Mouse (Mus musculus): Measurements from ENCODE around the gene Tnfaip1.

Tnfaip1 gene

DNA sequence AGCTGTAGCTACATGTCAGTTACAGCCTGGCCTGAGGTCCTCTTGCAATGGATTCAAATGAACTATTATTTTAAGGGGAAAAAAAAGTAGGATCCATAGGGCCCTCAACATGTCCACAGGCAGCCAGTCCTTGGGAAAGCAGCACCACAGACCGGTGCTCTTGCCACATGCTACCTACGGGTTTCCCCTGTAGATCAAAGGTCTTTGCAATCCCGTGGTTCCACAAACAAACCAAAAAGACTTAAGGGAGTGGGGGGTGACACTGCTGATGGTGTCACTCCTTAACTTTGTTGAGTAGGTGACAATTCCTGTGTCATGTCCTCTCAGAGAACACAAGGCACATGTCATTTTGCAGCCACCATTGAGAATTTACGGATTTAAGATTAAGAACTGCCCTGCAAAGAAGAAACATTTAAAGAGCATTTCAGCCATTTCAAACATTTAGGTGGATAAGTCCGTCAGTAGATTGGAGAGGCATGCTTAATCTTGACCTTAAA, 13.4 kb upstream of the Tnfaip1 start:
- POLR2A ChIA-PET: interaction anchor here in 3 of 4 experiments (0.7 to 13.7 kb wide), 15 partner anchors 8 to 177 kb away, joined by 3 to 205 read pairs (median 7); partner anchors contain the start of genes Ift20 (in 3 of the 3), Tnfaip1 (in 3 of the 3), Poldip2 (in 2 of the 3) and Tmem199 (in 2 of the 3)
- CTCF ChIA-PET: interaction anchor here in 2 of 4 experiments (1.0 to 1.2 kb wide), 2 partner anchors 11 to 96 kb away, joined by 3 read pairs; no protein-coding TSS in a partner anchor

GRCm38 (mm10) chr11:78547718-78548460, 11.8 kb upstream of the Tnfaip1 start:
- POLR2A ChIA-PET: interaction anchor here in 3 of 4 experiments (0.6 to 13.7 kb wide), 14 partner anchors 8 to 74 kb away, joined by 3 to 205 read pairs (median 6); partner anchors contain the start of genes Ift20 (in 3 of the 3), Tnfaip1 (in 3 of the 3), Poldip2 (in 2 of the 3) and Tmem199 (in 2 of the 3)
- CTCF ChIA-PET: interaction anchor here in 1 of 4 experiments (0.6 kb wide), 1 partner anchor 665 kb away, joined by 3 read pairs; no protein-coding TSS in a partner anchor

DNA sequence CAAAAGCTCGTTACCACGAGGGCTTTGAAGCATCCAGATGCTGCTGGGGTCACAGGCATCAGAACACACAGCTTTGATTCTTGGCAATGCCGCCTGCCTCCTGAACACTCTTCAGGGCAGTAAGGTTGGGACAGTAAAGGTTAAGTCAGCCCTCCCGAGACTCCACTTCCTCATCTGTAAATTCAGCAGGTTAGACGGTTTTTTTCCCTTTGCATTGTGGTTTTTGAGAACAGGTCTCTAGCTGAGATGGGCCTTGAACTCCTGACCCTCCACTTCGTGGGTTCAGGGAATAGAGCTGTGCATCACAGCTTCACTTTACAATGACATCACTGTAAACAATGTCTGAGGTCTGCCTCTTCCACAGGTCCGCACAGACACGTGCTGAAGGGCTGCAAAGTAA, 9.0 kb upstream of the Tnfaip1 start:
- ChIA-PET POLR2A (interaction anchor here (0.9 to 13.7 kb wide), 19 partner anchors 7 to 380 kb away, joined by 3 to 205 read pairs (median 6); partner anchors contain the start of genes Ift20 (in 4 of the 4), Tnfaip1 (in 4 of the 4), Poldip2 (in 2 of the 4) and Tmem199 (in 2 of the 4)), CTCF (interaction anchor here in 3 of 4 experiments (0.5 to 2.5 kb wide), 14 partner anchors 9 to 567 kb away, joined by 3 to 10 read pairs (median 3); partner anchors contain the start of genes Ift20 (in 1 of the 3) and Tnfaip1 (in 1 of the 3))

DNA sequence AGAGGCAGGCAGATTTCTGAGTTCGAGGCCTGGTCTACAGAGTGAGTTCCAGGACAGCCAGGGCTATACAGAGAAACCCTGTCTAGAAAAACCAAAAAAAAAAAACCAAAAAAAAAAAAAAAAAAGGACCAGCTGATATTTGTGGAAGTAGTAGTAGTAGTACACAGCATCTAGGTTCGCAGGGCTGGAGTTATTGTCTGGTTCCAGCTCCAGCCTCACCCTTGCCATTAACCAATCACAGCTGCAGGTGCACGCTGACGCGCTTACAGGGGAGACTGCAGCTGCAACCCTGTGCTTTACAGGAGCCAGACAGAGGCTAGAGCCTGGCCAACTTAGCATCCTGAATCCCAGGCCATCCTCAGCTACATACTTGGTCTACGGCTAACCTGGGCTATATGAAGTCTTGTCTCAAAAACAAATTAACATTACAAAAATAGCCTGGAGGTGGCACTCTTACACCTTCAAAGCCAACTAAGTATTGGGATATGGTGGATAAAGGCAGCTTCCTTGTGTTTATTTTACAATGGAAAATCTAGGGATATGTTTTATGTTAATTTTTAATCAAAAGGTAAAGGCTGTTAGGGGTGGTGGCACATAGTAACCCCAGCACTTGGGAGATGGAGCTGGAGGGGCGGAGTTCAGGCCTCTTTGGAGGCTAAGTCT, 8.4 kb upstream of the Tnfaip1 start:
- POLR2A ChIA-PET: interaction anchor here (0.6 to 13.7 kb wide), 22 partner anchors 7 to 571 kb away, joined by 3 to 205 read pairs (median 6); partner anchors contain the start of genes Ift20 (in 4 of the 4), Tnfaip1 (in 4 of the 4), Poldip2 (in 2 of the 4) and Tmem199 (in 2 of the 4)
- CTCF ChIA-PET: interaction anchor here in 3 of 4 experiments (0.6 to 2.5 kb wide), 14 partner anchors 8 to 567 kb away, joined by 3 to 10 read pairs (median 3); partner anchors contain the start of genes Ift20 (in 1 of the 3), Nos2 (in 1 of the 3) and Tnfaip1 (in 1 of the 3)

- ChIA-PET CTCF (no interaction called here), POLR2A (interaction anchor here in 3 of 4 experiments (0.6 to 7.8 kb wide), 8 partner anchors 7 to 1093 kb away, joined by 3 to 205 read pairs (median 48); partner anchors contain the start of gene Tmem97 (in 3 of the 3))
Measured at GRCm38 (mm10) chr11:78540358-78540757, 4.2 kb upstream of the Tnfaip1 start.

DNA sequence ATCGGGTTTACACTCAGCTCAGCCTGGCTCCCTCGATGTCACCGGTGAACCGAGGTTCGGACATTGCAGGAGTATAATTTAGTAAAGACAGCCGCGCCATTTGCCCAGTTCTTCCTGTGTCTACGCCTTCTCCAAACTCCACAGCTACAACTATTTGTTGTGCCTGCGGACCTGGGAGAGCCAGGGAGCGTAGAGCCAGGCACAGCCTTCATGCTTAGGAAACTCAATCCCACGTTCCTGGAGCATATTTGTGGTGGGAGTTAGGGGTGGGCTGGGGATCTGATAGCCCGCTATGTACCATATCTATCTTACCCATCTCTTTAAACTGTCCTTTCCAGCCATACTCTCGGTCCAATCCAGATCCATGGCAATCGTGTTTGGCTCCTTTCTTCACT, 555 bp upstream of the Tnfaip1 start:
- ChIA-PET CTCF (interaction anchor here in 3 of 4 experiments (0.6 to 2.3 kb wide), 9 partner anchors 8 to 1516 kb away, joined by 3 to 12 read pairs (median 4); no protein-coding TSS in a partner anchor), POLR2A (interaction anchor here in 3 of 4 experiments (0.6 to 7.8 kb wide), 55 partner anchors 8 to 803 kb away, joined by 3 to 205 read pairs (median 6); partner anchors contain the start of genes Poldip2 (in 3 of the 3), Tmem199 (in 3 of the 3), Tmem97 (in 3 of the 3) and Ccnq (in 2 of the 3))

DNA sequence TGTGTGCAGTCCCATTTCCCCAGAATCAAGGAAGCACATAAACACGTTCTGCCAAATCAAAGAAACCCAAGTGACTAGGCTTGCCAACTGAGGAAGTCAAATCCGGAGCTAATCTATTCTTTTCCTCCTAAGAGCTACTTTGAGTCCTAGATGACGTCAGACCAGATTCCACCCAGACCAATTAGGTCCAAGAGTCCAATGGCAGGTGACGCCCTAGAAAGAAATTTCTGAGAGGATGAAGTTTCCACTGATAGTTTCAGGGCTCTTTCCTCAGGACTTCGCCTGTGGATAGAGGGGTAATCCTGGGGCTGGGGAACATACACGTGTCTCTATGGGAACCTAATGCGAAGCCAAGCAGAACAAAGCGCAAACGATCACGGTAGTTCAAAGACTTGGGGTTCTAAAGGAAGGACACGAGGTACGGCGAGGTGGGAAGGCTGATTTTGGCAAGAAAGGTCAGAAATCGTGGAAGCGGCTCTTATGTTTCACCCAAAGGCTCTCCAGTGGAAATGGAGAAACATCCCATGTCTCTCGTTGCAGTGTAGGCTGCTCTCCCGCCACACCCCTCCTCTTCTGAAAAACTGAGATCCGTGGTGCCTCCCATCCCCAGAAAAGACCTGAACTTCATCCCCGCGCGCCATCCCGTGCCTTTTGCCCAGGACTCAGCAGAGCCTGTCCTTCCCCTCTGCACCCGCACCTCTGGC, 604 bp downstream of the Tnfaip1 start:
- ChIA-PET CTCF (interaction anchor here in 2 of 4 experiments (0.7 to 2.3 kb wide), 13 partner anchors 10 to 812 kb away, joined by 3 to 12 read pairs (median 4); no protein-coding TSS in a partner anchor), POLR2A (interaction anchor here (0.6 to 7.8 kb wide), 69 partner anchors 9 to 1125 kb away, joined by 3 to 205 read pairs (median 4); partner anchors contain the start of genes Poldip2 (in 3 of the 4), Sarm1 (in 3 of the 4), Tmem199 (in 3 of the 4) and Tmem97 (in 3 of the 4))

GRCm38 (mm10) chr11:78534516-78534915, 1.6 kb downstream of the Tnfaip1 start:
- POLR2A ChIA-PET: interaction anchor here (0.7 to 7.8 kb wide), 12 partner anchors 8 to 206 kb away, joined by 3 to 205 read pairs (median 17); partner anchors contain the start of genes Tmem97 (in 3 of the 4), Poldip2 (in 2 of the 4) and Tmem199 (in 2 of the 4)
- CTCF ChIA-PET: interaction anchor here in 2 of 4 experiments (0.7 to 2.3 kb wide), 6 partner anchors 8 to 813 kb away, joined by 3 to 12 read pairs (median 6); no protein-coding TSS in a partner anchor

DNA sequence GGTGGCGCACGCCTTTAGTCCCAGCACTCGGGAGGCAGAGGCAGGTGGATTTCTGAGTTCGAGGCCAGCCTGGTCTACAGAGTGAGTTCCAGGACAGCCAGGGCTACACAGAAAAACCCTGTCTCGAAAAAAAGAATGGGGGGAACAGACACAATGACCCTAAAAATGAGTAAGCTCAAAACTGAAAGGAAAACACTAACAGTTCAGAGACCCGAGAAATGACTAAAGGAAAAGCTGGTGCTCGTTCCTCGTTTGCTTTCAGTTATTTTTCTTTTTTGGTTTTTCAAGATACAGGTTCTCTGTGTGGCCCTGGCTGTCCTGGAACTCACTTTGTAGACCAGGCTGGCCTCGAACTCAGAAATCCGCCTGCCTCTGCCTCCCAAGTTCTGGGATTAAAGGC, 4.6 kb downstream of the Tnfaip1 start:
- ChIA-PET POLR2A (interaction anchor here in 2 of 4 experiments (0.8 to 1.8 kb wide), 4 partner anchors 10 to 20 kb away, joined by 3 to 7 read pairs (median 4); partner anchors contain the start of genes Poldip2 (in 2 of the 2) and Tmem199 (in 2 of the 2)), CTCF (interaction anchor here in 2 of 4 experiments (0.6 to 0.9 kb wide), 2 partner anchors 77 to 293 kb away, joined by 3 read pairs; no protein-coding TSS in a partner anchor)

DNA sequence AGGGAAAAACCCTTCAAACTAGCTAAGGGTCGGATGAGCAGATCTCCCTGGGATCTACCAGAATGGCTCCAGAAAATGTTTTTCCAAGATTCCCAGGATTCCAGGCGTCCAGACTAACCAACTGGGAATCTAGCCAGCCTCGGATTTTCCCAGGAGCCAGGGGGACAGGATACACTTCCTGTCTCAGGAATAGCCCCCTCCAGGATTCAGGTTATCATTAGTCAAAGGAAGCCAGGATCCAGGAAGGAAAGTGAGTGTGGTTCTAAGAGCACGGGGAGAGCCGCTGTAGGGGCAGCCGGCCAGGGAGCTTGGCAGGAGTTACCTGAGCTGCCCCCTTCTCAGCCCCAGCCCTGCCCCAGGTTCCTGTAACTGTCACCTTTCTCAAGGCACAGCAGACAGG, 5.1 kb downstream of the Tnfaip1 start:
- POLR2A ChIA-PET: interaction anchor here (0.6 to 1.8 kb wide), 7 partner anchors 8 to 19 kb away, joined by 3 to 7 read pairs (median 3); partner anchors contain the start of genes Poldip2 (in 2 of the 4) and Tmem199 (in 2 of the 4)
- CTCF ChIA-PET: interaction anchor here in 1 of 4 experiments (0.9 kb wide), 1 partner anchor 294 kb away, joined by 3 read pairs; no protein-coding TSS in a partner anchor

DNA sequence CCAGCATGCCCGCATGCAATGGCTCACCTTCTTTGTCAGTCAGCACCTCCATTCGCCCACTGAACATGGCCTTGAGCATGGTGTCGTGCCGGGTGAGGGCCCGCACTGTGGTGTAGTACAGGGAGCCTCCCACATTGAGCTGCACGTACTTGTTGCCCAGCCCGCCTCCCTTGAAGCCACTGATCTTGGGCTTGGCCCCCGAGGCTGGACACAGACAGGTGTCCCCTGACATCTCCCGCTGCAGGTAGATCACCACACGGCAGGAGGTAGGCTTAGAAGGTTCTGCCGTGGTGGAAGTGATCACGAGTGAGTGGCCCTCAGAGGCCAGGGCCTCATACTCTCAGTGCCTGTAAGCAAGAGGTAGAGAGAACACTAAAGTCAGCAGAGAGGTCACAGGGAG, 6.1 kb downstream of the Tnfaip1 start:
- ChIA-PET POLR2A (interaction anchor here in 2 of 4 experiments (0.6 to 1.8 kb wide), 7 partner anchors 8 to 20 kb away, joined by 3 to 7 read pairs (median 3); partner anchors contain the start of genes Poldip2 (in 2 of the 2) and Tmem199 (in 2 of the 2)), CTCF (interaction anchor here in 1 of 4 experiments (0.6 kb wide), 1 partner anchor 891 kb away, joined by 5 read pairs; no protein-coding TSS in a partner anchor)

GRCm38 (mm10) chr11:78528714-78529113, 7.4 kb downstream of the Tnfaip1 start:
- POLR2A ChIA-PET: interaction anchor here in 2 of 4 experiments (0.5 to 9.4 kb wide), 9 partner anchors 9 to 274 kb away, joined by 3 to 107 read pairs (median 6); partner anchors contain the start of genes Ift20 (in 2 of the 2), Poldip2 (in 2 of the 2), Tmem199 (in 2 of the 2) and Tnfaip1 (in 2 of the 2)
- CTCF ChIA-PET: interaction anchor here in 1 of 4 experiments (1.2 kb wide), 1 partner anchor 13 kb away, joined by 3 read pairs; no protein-coding TSS in a partner anchor

- POLR2A ChIA-PET: interaction anchor here (0.6 to 9.4 kb wide), 18 partner anchors 8 to 41 kb away, joined by 3 to 107 read pairs (median 5); partner anchors contain the start of genes Ift20 (in 3 of the 4), Poldip2 (in 3 of the 4), Tmem199 (in 3 of the 4) and Tnfaip1 (in 3 of the 4)
- CTCF ChIA-PET: interaction anchor here in 3 of 4 experiments (0.5 to 1.6 kb wide), 6 partner anchors 9 to 396 kb away, joined by 3 to 7 read pairs (median 4); partner anchors contain the start of gene Nos2 (in 1 of the 3)
Measured at GRCm38 (mm10) chr11:78524838-78525237, 11.3 kb downstream of the Tnfaip1 start.

GRCm38 (mm10) chr11:78523241-78523955, 12.7 kb downstream of the Tnfaip1 start:
- CTCF ChIA-PET: interaction anchor here in 2 of 4 experiments (0.6 to 2.5 kb wide), 2 partner anchors 12 to 42 kb away, joined by 3 to 8 read pairs; partner anchors contain the start of genes Ift20 (in 1 of the 2) and Tnfaip1 (in 1 of the 2)
- POLR2A ChIA-PET: interaction anchor here (0.5 to 9.4 kb wide), 15 partner anchors 7 to 81 kb away, joined by 3 to 107 read pairs (median 8); partner anchors contain the start of genes Ift20 (in 2 of the 4), Poldip2 (in 2 of the 4), Tmem199 (in 2 of the 4) and Tnfaip1 (in 2 of the 4)

Measured in embryonic stem cell, embryonic (primary cell).